Mouse (Mus musculus) hindbrain, embryonic 16.5 days (tissue): ENCODE data around the gene Itln1. TPM values are rescaled to one million over a fixed set of nuclear protein-coding genes. Genes with fewer than 3 reads are reported as not detected.
A peak's percentile ranks its signal among the peaks of the same experiment; 100 is the strongest.

Experiments used
- ATAC-seq: fragments of 200-750 bp; cut with Nextera tagmentation; 2 replicates; pipeline ENCODE4 v1.8.0; 2017; ENCODE audit warnings: moderate TSS enrichment, moderate library complexity
- H3K27ac ChIP-seq: fragments of 300-500 bp; sonication (generic); 2 replicates; pipeline ENCODE4 v1.5.1; 2014; ENCODE audit warnings: low read depth, mild to moderate bottlenecking, control low read depth, low read length, moderate library complexity
- H3K27me3 ChIP-seq: fragments of 300-500 bp; sonication (generic); replicated peaks from 2 replicates; pipeline ENCODE4 v1.6.1; 2014; ENCODE audit warnings: low read length; ENCODE audit not compliant: control insufficient read depth, insufficient read depth
- H3K36me3 ChIP-seq: fragments of 300-500 bp; sonication (generic); 2 replicates; pipeline ENCODE4 v1.6.1; 2014; ENCODE audit warnings: mild to moderate bottlenecking, low read length, moderate library complexity, mixed read lengths; ENCODE audit not compliant: control insufficient read depth, insufficient read depth
- H3K4me1 ChIP-seq: fragments of 300-500 bp; sonication (generic); 2 replicates; pipeline ENCODE4 v1.6.1; 2014; ENCODE audit warnings: low read depth, low read length; ENCODE audit not compliant: control insufficient read depth, insufficient read depth
- H3K4me2 ChIP-seq: fragments of 300-500 bp; sonication (generic); 2 replicates; pipeline ENCODE4 v1.6.1; 2014; ENCODE audit warnings: mild to moderate bottlenecking, low read length, control low read depth, moderate library complexity
- H3K4me3 ChIP-seq: fragments of 300-500 bp; sonication (generic); 2 replicates; pipeline ENCODE4 v1.5.1; 2014; ENCODE audit warnings: mild to moderate bottlenecking, low read length, control low read depth, moderate library complexity
- H3K9ac ChIP-seq: fragments of 300-500 bp; sonication (generic); 2 replicates; pipeline ENCODE4 v1.6.1; 2014; ENCODE audit warnings: low read depth, mild to moderate bottlenecking, control low read depth, low read length, moderate library complexity
- H3K9me3 ChIP-seq: fragments of 300-500 bp; sonication (generic); 2 replicates; pipeline ENCODE4 v1.6.1; 2014; ENCODE audit warnings: mild to moderate bottlenecking, low read length, moderate library complexity; ENCODE audit not compliant: control insufficient read depth
- WGBS: fragments of 180-500 bp; shearing (Covaris S2); extraction: QIAGEN DNeasy Blood & Tissue Kit; methylation state at CpG from one replicate; pipeline ENCODE4 v1.1.7; 2014; 5-methylcytosine and 5-hydroxymethylcytosine counted together
- polyA plus RNA-seq: library from polyadenylated mRNA; unstranded; fragments of >200 nt; fragmentation: Nextera tagmentation; extraction: Ambion mirVana; gene quantifications from 2 replicates; pipeline ENCODE4 v1.2.1, GENCODE M21; 2015

The Itln1 gene
- polyA plus RNA-seq, 1 experiment from 2014 or later: not detected

- 88% methylated on average over 1 of the region's 1 CpGs for WGBS
- Histone ChIP-seq H3K9me3 (no peaks in the 10 kb centered on the region), H3K27me3 (no peaks in the 10 kb centered on the region), H3K4me3 (no peak overlapping the region), H3K27ac (no peak overlapping the region), H3K4me2 (no peak overlapping the region), H3K36me3 (no peaks in the 10 kb centered on the region), H3K4me1 (no peaks in the 10 kb centered on the region), H3K9ac (no peak overlapping the region)
- no peak for ATAC-seq
Observed at GRCm38 (mm10) chr1:171561200-171561599, 26.1 kb upstream of the Itln1 start.

DNA sequence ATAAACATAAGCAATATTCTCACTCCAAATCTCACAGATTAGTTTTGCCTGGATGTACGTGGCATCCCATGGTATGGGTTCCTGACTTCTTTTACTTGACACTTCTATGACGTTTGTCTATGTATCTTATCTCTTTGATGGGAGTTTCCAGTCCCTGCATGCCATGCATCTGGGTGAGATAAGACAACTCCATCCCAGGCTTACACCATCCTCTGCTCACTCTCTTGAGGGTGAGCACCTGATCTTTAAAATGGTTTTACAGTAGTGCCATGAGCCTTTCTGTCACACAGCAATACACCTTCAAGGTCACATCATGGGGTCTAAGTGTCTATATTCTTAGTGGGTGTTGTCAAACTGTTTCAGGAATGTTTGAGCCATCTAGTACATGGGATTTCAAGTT, 25.2 kb upstream of the Itln1 start:
- H3K9ac ChIP-seq: no peak overlapping the region
- no peak for ATAC-seq
- H3K4me1 ChIP-seq: no peaks in the 10 kb centered on the region
- H3K9me3 ChIP-seq: no peaks in the 10 kb centered on the region
- H3K4me3 ChIP-seq: no peak overlapping the region
- no peaks in the 10 kb centered on the region for H3K27me3 ChIP-seq
- no peak overlapping the region for H3K4me2 ChIP-seq
- 85% methylated on average over 2 of the region's 2 CpGs for WGBS
- H3K27ac ChIP-seq: no peak overlapping the region
- H3K36me3 ChIP-seq: no peaks in the 10 kb centered on the region

- no peak for ATAC-seq
- Histone ChIP-seq H3K4me1 (no peaks in the 10 kb centered on the region), H3K27ac (no peak within 1 kb of the TSS), H3K4me3 (no peak within 1 kb of the TSS), H3K9ac (no peak within 1 kb of the TSS), H3K27me3 (no peaks in the 10 kb centered on the region), H3K36me3 (no peaks in the 10 kb centered on the region), H3K4me2 (no peak within 1 kb of the TSS), H3K9me3 (no peaks in the 10 kb centered on the region)
- WGBS: 87% methylated on average over 4 of the region's 4 CpGs
Observed at GRCm38 (mm10) chr1:171558898-171559297, 23.8 kb upstream of the Itln1 start, which contains the start of gene Cd244a. Gene Cd244a, plus strand, starts transcription at chr1:171559193.

DNA sequence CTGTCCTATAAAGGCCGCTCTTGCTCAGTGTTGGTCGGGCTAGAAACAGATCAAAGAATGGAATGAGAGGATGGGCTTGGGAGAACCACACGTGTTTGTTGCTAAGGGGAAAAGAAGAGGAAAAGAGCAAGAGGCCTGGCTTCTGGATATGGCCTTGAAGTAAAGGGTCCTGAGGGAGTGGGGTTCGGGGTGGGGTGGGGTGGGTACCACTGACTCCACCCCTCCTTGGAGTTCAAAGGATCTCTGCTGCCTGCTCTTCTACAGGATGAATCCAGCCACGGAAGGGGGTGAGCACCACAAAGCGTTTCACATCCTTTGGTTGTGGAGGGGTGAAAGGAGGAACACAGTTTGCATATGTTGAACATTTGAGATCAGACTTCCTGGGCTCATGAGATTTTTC, 23.3 kb upstream of the Itln1 start:
- H3K27me3 ChIP-seq: no peaks in the 10 kb centered on the region
- H3K27ac ChIP-seq: no peak overlapping the region
- H3K9me3 ChIP-seq: no peaks in the 10 kb centered on the region
- H3K36me3 ChIP-seq: no peaks in the 10 kb centered on the region
- H3K4me2 ChIP-seq: no peak overlapping the region
- 74% methylated on average over 6 of the region's 6 CpGs for WGBS
- ATAC-seq: no peak
- no peak overlapping the region for H3K9ac ChIP-seq
- H3K4me3 ChIP-seq: no peak overlapping the region
- H3K4me1 ChIP-seq: no peaks in the 10 kb centered on the region

- Histone ChIP-seq H3K36me3 (no peaks in the 10 kb centered on the region), H3K9me3 (no peaks in the 10 kb centered on the region), H3K27ac (no peak overlapping the region), H3K27me3 (no peaks in the 10 kb centered on the region), H3K9ac (no peak overlapping the region), H3K4me3 (no peak overlapping the region), H3K4me1 (no peaks in the 10 kb centered on the region), H3K4me2 (no peak overlapping the region)
- WGBS: 91% methylated on average over 2 of the region's 2 CpGs
- ATAC-seq: no peak
Observed at GRCm38 (mm10) chr1:171556366-171556765, 21.3 kb upstream of the Itln1 start.

GRCm38 (mm10) chr1:171553359-171554341, 18.6 kb upstream of the Itln1 start:
- WGBS: 80% methylated on average over 11 of the region's 11 CpGs
- no peak overlapping the region for H3K27ac ChIP-seq
- H3K36me3 ChIP-seq: no peaks in the 10 kb centered on the region
- H3K27me3 ChIP-seq: no peaks in the 10 kb centered on the region
- peak; percentile 60; the same call in 1 of the 2 replicates for ATAC-seq
- H3K4me1 ChIP-seq: no peaks in the 10 kb centered on the region
- no peaks in the 10 kb centered on the region for H3K9me3 ChIP-seq
- H3K9ac ChIP-seq: no peak overlapping the region
- H3K4me2 ChIP-seq: no peak overlapping the region
- H3K4me3 ChIP-seq: no peak overlapping the region

- ATAC-seq: no peak
- Histone ChIP-seq H3K9me3 (no peaks in the 10 kb centered on the region), H3K27me3 (no peaks in the 10 kb centered on the region), H3K36me3 (no peaks in the 10 kb centered on the region), H3K4me2 (no peak overlapping the region), H3K27ac (no peak overlapping the region), H3K4me3 (no peak overlapping the region), H3K9ac (no peak overlapping the region), H3K4me1 (no peaks in the 10 kb centered on the region)
- 70% methylated on average over 2 of the region's 2 CpGs for WGBS
Observed at GRCm38 (mm10) chr1:171552230-171552629, 17.1 kb upstream of the Itln1 start.

DNA sequence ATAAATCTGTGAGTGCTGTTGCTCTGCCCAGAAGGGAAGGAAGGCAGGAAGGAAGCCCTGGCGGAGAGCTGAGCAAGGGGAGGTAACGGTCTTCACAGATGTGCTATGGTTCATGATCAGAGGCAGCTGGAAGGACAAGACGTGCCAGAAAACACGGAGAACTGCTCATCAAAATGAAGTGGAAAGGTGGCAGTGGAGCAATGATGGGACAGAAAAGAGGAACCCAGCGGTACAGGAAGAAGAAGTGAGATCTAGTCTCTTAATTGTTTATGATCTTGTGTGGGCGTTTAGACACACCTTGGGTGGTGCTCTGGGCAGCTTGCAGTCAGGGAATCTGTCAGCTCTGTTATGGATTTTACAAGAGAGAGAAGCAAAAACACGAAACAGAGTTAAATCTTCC, 16.2 kb upstream of the Itln1 start:
- 87% methylated on average over 7 of the region's 7 CpGs for WGBS
- no peak for ATAC-seq

DNA sequence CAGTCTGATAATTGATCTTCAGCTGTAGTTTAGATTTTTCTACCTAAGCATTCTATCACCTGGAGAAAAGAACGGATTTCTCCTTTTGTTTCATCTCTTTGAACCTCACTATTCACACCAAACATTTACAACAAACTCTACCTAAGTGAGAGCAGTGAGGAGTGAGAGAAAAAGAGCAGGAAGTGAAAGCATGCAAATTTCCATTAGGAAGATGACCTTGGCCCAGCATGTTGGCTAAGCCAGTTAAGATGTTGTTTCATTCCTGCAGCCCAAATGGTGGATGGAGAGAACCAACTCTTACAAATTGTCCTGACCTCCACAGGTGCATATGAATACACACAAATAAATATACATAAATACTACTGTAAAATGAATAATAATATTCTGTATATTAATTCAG, 5.6 kb upstream of the Itln1 start:
- Histone ChIP-seq H3K4me2 (no peak overlapping the region), H3K27ac (no peak overlapping the region), H3K36me3 (no peaks in the 10 kb centered on the region), H3K27me3 (no peaks in the 10 kb centered on the region), H3K4me1 (no peaks in the 10 kb centered on the region), H3K9me3 (0 out of 2 replicates have a peak, but pooled peaks cover 2% of the 10 kb centered on the region), H3K9ac (no peak overlapping the region), H3K4me3 (no peak overlapping the region)
- 79% methylated on average over 1 of the region's 1 CpGs for WGBS
- no peak for ATAC-seq

More for the DNA sequence above, 16.2 kb upstream of the Itln1 start:
- Histone ChIP-seq H3K27me3 (no peaks in the 10 kb centered on the region), H3K36me3 (no peaks in the 10 kb centered on the region), H3K4me1 (no peaks in the 10 kb centered on the region), H3K27ac (no peak overlapping the region), H3K9me3 (no peaks in the 10 kb centered on the region), H3K9ac (no peak overlapping the region), H3K4me2 (no peak overlapping the region), H3K4me3 (no peak overlapping the region)
